Mouse (Mus musculus) liver, adult (tissue): ENCODE measurements around the gene Hist1h3h.
"Not testable (repeated sequence)": the region's sequence is repeated elsewhere in the genome, so short reads cannot be mapped to it uniquely, and the experiment has no call there.

Experiments
- GATA4 ChIP-seq: IDR thresholded peaks from 2 replicates; pipeline ENCODE4 v1.6.1; 2014; ENCODE audit warnings: mild to moderate bottlenecking, low read length; ENCODE audit not compliant: insufficient replicate concordance

The Hist1h3h gene

DNA sequence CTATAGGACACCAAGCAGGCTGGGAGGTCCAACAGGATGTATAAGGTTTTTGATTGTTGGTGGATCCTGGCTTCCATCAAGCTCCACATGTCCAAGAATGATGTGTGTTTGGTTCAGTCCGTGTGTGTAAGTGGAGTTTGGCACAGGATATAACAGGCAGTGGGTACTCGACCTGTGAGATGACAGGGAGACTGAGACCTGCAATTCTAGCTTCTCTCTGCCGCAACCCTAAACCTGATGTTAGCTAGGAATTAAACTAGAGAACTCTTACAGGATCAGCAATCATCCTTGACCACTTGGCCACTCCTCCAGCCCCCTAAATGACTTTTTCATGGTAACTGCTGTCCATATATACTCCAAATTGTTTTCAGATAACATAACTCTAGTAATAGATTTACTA lies 34.9 kb downstream of the Hist1h3h start:
- TF ChIP-seq GATA4, result no peak

DNA sequence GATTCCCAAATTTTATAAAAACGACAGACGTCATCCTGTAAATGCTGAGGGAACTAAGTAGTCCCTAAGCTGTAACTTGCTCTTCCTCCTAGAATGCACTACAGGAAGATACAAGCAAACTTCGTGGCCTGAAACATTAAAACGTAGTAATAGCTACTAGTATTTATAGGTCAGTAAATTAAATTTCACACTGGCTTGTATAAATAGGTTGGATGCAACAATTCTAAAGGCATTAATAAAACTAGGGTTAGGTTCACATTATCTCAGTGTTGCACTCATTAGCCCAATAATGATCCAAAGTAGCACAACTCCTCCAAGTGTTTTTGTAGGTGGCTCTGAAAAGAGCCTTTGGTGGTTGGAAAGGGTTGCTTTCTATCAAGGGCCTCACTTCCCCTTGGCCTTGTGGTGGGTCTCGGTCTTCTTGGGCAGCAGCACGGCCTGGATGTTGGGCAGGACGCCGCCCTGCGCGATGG lies 35.6 kb downstream of the Hist1h3h start:
- TF ChIP-seq GATA4, result no peak

DNA sequence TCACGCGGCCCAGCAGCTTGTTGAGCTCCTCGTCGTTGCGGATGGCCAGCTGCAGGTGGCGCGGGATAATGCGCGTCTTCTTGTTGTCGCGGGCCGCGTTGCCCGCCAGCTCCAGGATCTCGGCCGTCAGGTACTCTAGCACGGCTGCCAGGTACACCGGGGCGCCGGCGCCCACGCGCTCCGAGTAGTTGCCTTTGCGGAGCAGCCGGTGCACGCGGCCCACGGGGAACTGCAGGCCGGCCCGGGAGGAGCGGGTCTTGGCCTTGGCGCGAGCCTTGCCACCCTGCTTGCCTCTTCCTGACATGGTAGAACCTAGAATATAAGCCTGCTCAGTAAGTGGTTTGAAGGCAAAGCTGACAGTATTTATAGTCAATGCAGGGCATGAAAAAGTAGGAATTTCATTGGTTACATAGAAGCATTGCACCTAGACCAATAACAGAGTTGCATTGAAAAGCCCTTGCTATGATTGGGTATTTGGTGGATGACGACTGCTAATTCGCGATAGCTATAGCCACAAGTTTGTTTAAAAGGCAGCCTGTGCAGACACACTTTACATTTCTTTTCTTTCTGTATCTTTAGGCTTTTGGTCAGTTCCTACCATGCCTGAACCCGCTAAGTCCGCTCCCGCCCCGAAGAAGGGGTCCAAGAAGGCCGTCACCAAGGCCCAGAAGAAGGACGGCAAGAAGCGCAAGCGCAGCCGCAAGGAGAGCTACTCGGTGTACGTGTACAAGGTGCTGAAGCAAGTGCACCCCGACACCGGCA lies 36.2 kb downstream of the Hist1h3h start, which contains the start of the genes Hist1h2ak and Hist1h2bn:
TSS of gene Hist1h2ak (minus strand) at position 304 of the 762 bp plus-strand sequence.
TSS of gene Hist1h2bn (plus strand) at position 600 of the 762 bp plus-strand sequence.
- TF ChIP-seq GATA4, result not testable (repeated sequence)

DNA sequence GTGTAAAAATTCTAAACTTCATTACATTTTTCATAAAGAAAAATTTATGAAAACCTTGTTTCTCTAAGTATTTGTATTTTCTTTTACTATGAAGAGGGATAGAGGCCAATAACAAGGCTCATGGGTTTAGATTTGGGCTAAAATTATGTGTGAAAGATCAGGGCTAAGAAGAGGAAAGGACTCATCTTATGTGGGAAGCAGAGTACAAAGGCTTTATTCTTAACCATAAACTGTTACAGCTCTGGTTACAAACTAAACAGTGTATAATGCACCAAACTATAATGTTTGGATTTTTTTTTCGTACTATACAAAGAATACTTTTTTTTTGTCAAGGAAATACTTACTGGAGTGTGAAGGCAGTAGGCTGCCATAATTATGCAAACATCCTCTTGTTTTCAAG lies 38.2 kb downstream of the Hist1h3h start:
- TF ChIP-seq GATA4, result no peak
